Mouse (Mus musculus) forebrain, embryonic 14.5 days (tissue): ENCODE results near the gene Zbtb4. TPM values are rescaled to one million over a fixed set of nuclear protein-coding genes. Genes with fewer than 3 reads are reported as not detected.
"Not testable (repeated sequence)": the region's sequence is repeated elsewhere in the genome, so short reads cannot be mapped to it uniquely, and the experiment has no call there.

Source experiments
- ATAC-seq: fragments of 200-750 bp; cut with Nextera tagmentation; 2 replicates; pipeline ENCODE4 v1.8.0; 2017; ENCODE audit warnings: mild to moderate bottlenecking, moderate library complexity
- DNase-seq: peaks from one replicate; pipeline ENCODE4 v3.0.0-alpha.2; 2015; ENCODE audit warnings: low spot score
- H3K27ac ChIP-seq: fragments of 300-500 bp; sonication (generic); 2 replicates; pipeline ENCODE4 v1.5.1; 2014; ENCODE audit warnings: low read depth, mild to moderate bottlenecking, control low read depth, low read length, moderate library complexity
- H3K27me3 ChIP-seq: fragments of 300-500 bp; sonication (generic); replicated peaks from 2 replicates; pipeline ENCODE4 v1.6.1; 2014; ENCODE audit warnings: low read length, control low read depth, mixed read lengths; ENCODE audit not compliant: control insufficient read depth, insufficient read depth
- H3K36me3 ChIP-seq: fragments of 300-500 bp; sonication (generic); 2 replicates; pipeline ENCODE4 v1.6.1; 2014; ENCODE audit warnings: low read length, control low read depth; ENCODE audit not compliant: control insufficient read depth, insufficient read depth
- H3K4me1 ChIP-seq: fragments of 300-500 bp; sonication (generic); 2 replicates; pipeline ENCODE4 v1.6.1; 2014; ENCODE audit warnings: antibody characterized with exemption, low read length, control low read depth; ENCODE audit not compliant: control insufficient read depth, insufficient read depth
- H3K4me2 ChIP-seq: fragments of 300-500 bp; sonication (generic); 2 replicates; pipeline ENCODE4 v1.6.1; 2014; ENCODE audit warnings: mild to moderate bottlenecking, control low read depth, low read length
- H3K4me3 ChIP-seq: fragments of 300-500 bp; sonication (generic); 2 replicates; pipeline ENCODE4 v1.5.1; 2014; ENCODE audit warnings: low read depth, low read length, control low read depth
- H3K9ac ChIP-seq: fragments of 300-500 bp; sonication (generic); 2 replicates; pipeline ENCODE4 v1.6.1; 2014; ENCODE audit warnings: mild to moderate bottlenecking, low read length, control low read depth, moderate library complexity
- H3K9me3 ChIP-seq: fragments of 300-500 bp; sonication (generic); replicated peaks from 2 replicates; pipeline ENCODE4 v1.6.1; 2016; ENCODE audit warnings: low read length, control low read depth, mixed read lengths; ENCODE audit not compliant: control insufficient read depth
- WGBS: fragments of 180-500 bp; shearing (Covaris S2); extraction: QIAGEN DNeasy Blood & Tissue Kit; methylation state at CpG from one replicate; pipeline ENCODE4 v1.1.7; 2014; 5-methylcytosine and 5-hydroxymethylcytosine counted together
- polyA plus RNA-seq: library from polyadenylated mRNA; unstranded; fragments of >200 nt; fragmentation: Nextera tagmentation; extraction: Ambion mirVana; gene quantifications from 2 replicates; pipeline ENCODE4 v1.2.1, GENCODE M21; 2014

Zbtb4 gene
- polyA plus RNA-seq, 1 experiment from 2014 or later, result 2.1 TPM

GRCm38 (mm10) chr11:69731408-69731807, 34.3 kb upstream of the Zbtb4 start:
- not testable (repeated sequence) for H3K4me1 ChIP-seq, ATAC-seq, H3K4me2 ChIP-seq, H3K27ac ChIP-seq, H3K9ac ChIP-seq, DNase-seq, H3K27me3 ChIP-seq, H3K4me3 ChIP-seq, H3K9me3 ChIP-seq
- H3K36me3 ChIP-seq, result peaks cover 33% of the 10 kb centered on the region
- 64% methylated on average over 3 of the region's 3 CpGs for WGBS

GRCm38 (mm10) chr11:69751635-69752034, 14.1 kb upstream of the Zbtb4 start:
- Histone ChIP-seq H3K36me3 (peaks cover 17% of the 10 kb centered on the region), H3K9ac (no peak overlapping the region), H3K27ac (no peak overlapping the region), H3K4me3 (no peak overlapping the region), H3K4me1 (peaks cover 17% of the 10 kb centered on the region), H3K9me3 (no peaks in the 10 kb centered on the region), H3K27me3 (no peaks in the 10 kb centered on the region), H3K4me2 (no peak overlapping the region)
- DNase-seq, result no peak
- 82% methylated on average over 3 of the region's 3 CpGs for WGBS
- no peak for ATAC-seq

GRCm38 (mm10) chr11:69752686-69753085, 13.0 kb upstream of the Zbtb4 start:
- H3K36me3 ChIP-seq, result peaks cover 7% of the 10 kb centered on the region; the same call in 1 of the 2 replicates
- H3K27ac ChIP-seq, result no peak overlapping the region
- H3K4me3 ChIP-seq, result no peak overlapping the region
- no peak overlapping the region for H3K9ac ChIP-seq
- DNase-seq, result no peak
- no peaks in the 10 kb centered on the region for H3K27me3 ChIP-seq
- H3K9me3 ChIP-seq, result no peaks in the 10 kb centered on the region
- H3K4me1 ChIP-seq, result peaks cover 24% of the 10 kb centered on the region
- no peak overlapping the region for H3K4me2 ChIP-seq
- ATAC-seq, result no peak

GRCm38 (mm10) chr11:69754233-69754632, 11.5 kb upstream of the Zbtb4 start:
- Histone ChIP-seq H3K4me3 (no peak overlapping the region), H3K9ac (no peak overlapping the region), H3K4me2 (peak overlapping the region; percentile 90; the same call in 1 of the 2 replicates), H3K27me3 (no peaks in the 10 kb centered on the region), H3K4me1 (peaks cover 24% of the 10 kb centered on the region), H3K36me3 (0 out of 2 replicates have a peak, but pooled peaks cover under 1% of the 10 kb centered on the region), H3K9me3 (no peaks in the 10 kb centered on the region), H3K27ac (no peak overlapping the region)
- ATAC-seq (no peak), DNase-seq (no peak)
- 89% methylated on average over 5 of the region's 5 CpGs for WGBS

GRCm38 (mm10) chr11:69754701-69755100, 11.0 kb upstream of the Zbtb4 start:
- no peak overlapping the region for H3K9ac ChIP-seq
- peak; percentile 88 for DNase-seq

GRCm38 (mm10) chr11:69757303-69758089, 8.2 kb upstream of the Zbtb4 start:
- Histone ChIP-seq H3K27ac (peak overlapping the region; percentile 99), H3K36me3 (no peaks in the 10 kb centered on the region), H3K4me1 (peaks cover 33% of the 10 kb centered on the region), H3K9ac (peak overlapping the region; percentile 88), H3K27me3 (no peaks in the 10 kb centered on the region), H3K9me3 (no peaks in the 10 kb centered on the region), H3K4me2 (peak overlapping the region; percentile 90), H3K4me3 (peak overlapping the region; percentile 53)
- 41% methylated on average over 9 of the region's 9 CpGs for WGBS
- no peak for ATAC-seq
- no peak for DNase-seq

More at GRCm38 (mm10) chr11:69754701-69755100, 11.0 kb upstream of the Zbtb4 start:
- no peak for ATAC-seq
- 45% methylated on average over 3 of the region's 3 CpGs for WGBS
- Histone ChIP-seq H3K27me3 (no peaks in the 10 kb centered on the region), H3K4me2 (peak overlapping the region; percentile 90), H3K4me3 (no peak overlapping the region), H3K4me1 (peaks cover 25% of the 10 kb centered on the region), H3K27ac (no peak overlapping the region), H3K36me3 (no peaks in the 10 kb centered on the region), H3K9me3 (no peaks in the 10 kb centered on the region)

- Histone ChIP-seq H3K4me1 (peaks cover 33% of the 10 kb centered on the region), H3K27me3 (no peaks in the 10 kb centered on the region), H3K27ac (peak overlapping the region; percentile 99), H3K9me3 (no peaks in the 10 kb centered on the region), H3K4me3 (peak overlapping the region; percentile 53), H3K36me3 (no peaks in the 10 kb centered on the region), H3K4me2 (peak overlapping the region; percentile 90), H3K9ac (peak overlapping the region; percentile 88)
- WGBS, result under 1% methylated on average over 24 of the region's 26 CpGs
- ATAC-seq (peak; percentile 87), DNase-seq (peak; percentile 98)
Measured at GRCm38 (mm10) chr11:69758090-69758456, 7.6 kb upstream of the Zbtb4 start.

GRCm38 (mm10) chr11:69758478-69758970, 7.2 kb upstream of the Zbtb4 start, which contains the start of gene Polr2a:
Polr2a (minus strand) TSS chr11:69758637.
- Histone ChIP-seq H3K9ac (peak within 1 kb of the TSS; percentile 88), H3K4me3 (peak within 1 kb of the TSS; percentile 53), H3K27me3 (no peaks in the 10 kb centered on the region), H3K9me3 (no peaks in the 10 kb centered on the region), H3K4me1 (peaks cover 33% of the 10 kb centered on the region), H3K27ac (peak within 1 kb of the TSS; percentile 99), H3K36me3 (no peaks in the 10 kb centered on the region), H3K4me2 (peak within 1 kb of the TSS; percentile 90)
- DNase-seq (peak; percentile 98), ATAC-seq (peak; percentile 95)
- 2% methylated on average over 36 of the region's 36 CpGs for WGBS
